Mouse (Mus musculus) bone marrow, adult 2 months (tissue): ENCODE results near the gene Plk5.

Experiments
- CTCF ChIP-seq: fragments of 200-500 bp; IDR thresholded peaks from 2 replicates; pipeline ENCODE4 v1.5.1; 2011; ENCODE audit warnings: low read length, control low read depth; ENCODE audit not compliant: control insufficient read depth, insufficient read depth
- POLR2A ChIP-seq: fragments of 200-500 bp; IDR thresholded peaks from 2 replicates; pipeline ENCODE4 v1.6.1; 2011; ENCODE audit warnings: low read depth, mild to moderate bottlenecking, control low read depth, low read length, borderline replicate concordance; ENCODE audit not compliant: control insufficient read depth

- no peak for TF ChIP-seq POLR2A
- no peak for TF ChIP-seq CTCF
These were observed 51.7 kb downstream of the Plk5 start for GRCm38 (mm10) chr10:80407924-80408323.
